Mouse (Mus musculus) heart, embryonic 14.5 days (tissue): ENCODE measurements around the gene Hsd17b6. TPM values are rescaled to one million over a fixed set of nuclear protein-coding genes. Genes with fewer than 3 reads are reported as not detected.

ENCODE experiments used
- ATAC-seq: fragments of 200-750 bp; cut with Nextera tagmentation; 2 replicates; pipeline ENCODE4 v1.8.0; 2017; ENCODE audit warnings: low read depth, moderate TSS enrichment; ENCODE audit not compliant: insufficient number of reproducible peaks, insufficient read depth, low FRiP score
- H3K27ac ChIP-seq, 2 experiments: fragments of 200-500 bp in 1 of 2; fragments of 300-500 bp in 1 of 2; sonication (generic) in 1 of 2; replicated peaks in 1 of 2; 2 replicates each; pipeline ENCODE4 v1.5.1; 2012 to 2014; ENCODE audit warnings: low read depth in 2 of 2, low read length in 2 of 2, control low read depth in 1 of 2, mild to moderate bottlenecking in 1 of 2, mixed read lengths in 1 of 2; ENCODE audit not compliant: control insufficient read depth in 1 of 2, insufficient read depth in 1 of 2
- H3K27me3 ChIP-seq: fragments of 300-500 bp; sonication (generic); 2 replicates; pipeline ENCODE4 v1.6.1; 2014; ENCODE audit warnings: mild to moderate bottlenecking, low read length, control low read depth; ENCODE audit not compliant: control insufficient read depth, insufficient read depth
- H3K36me3 ChIP-seq: fragments of 300-500 bp; sonication (generic); 2 replicates; pipeline ENCODE4 v1.6.1; 2014; ENCODE audit warnings: mild to moderate bottlenecking, control low read depth, low read length, mixed read lengths; ENCODE audit not compliant: control insufficient read depth, insufficient read depth
- H3K4me1 ChIP-seq, 2 experiments: fragments of 200-500 bp in 1 of 2; fragments of 300-500 bp in 1 of 2; sonication (generic) in 1 of 2; 2 replicates each; pipeline ENCODE4 v1.6.1; 2012 to 2014; ENCODE audit warnings: low read length in 2 of 2, control low read depth in 1 of 2, mixed read lengths in 1 of 2; ENCODE audit not compliant: control insufficient read depth in 2 of 2, insufficient read depth in 2 of 2
- H3K4me2 ChIP-seq: fragments of 300-500 bp; sonication (generic); 2 replicates; pipeline ENCODE4 v1.6.1; 2014; ENCODE audit warnings: mild to moderate bottlenecking, low read length
- H3K4me3 ChIP-seq, 2 experiments: fragments of 200-500 bp in 1 of 2; fragments of 300-500 bp in 1 of 2; sonication (generic) in 1 of 2; 2 replicates each; pipeline ENCODE4 v1.5.1; 2012 to 2014; ENCODE audit warnings: low read length in 2 of 2, mild to moderate bottlenecking in 2 of 2, control low read depth in 1 of 2, low read depth in 1 of 2, moderate library complexity in 1 of 2; ENCODE audit not compliant: control insufficient read depth in 1 of 2, insufficient read depth in 1 of 2
- H3K9ac ChIP-seq: fragments of 300-500 bp; sonication (generic); 2 replicates; pipeline ENCODE4 v1.6.1; 2014; ENCODE audit warnings: mild to moderate bottlenecking, low read length
- H3K9me3 ChIP-seq: fragments of 300-500 bp; sonication (generic); 2 replicates; pipeline ENCODE4 v1.6.1; 2016; ENCODE audit warnings: low read length, control low read depth; ENCODE audit not compliant: control insufficient read depth
- WGBS: fragments of 180-500 bp; shearing (Covaris S2); extraction: QIAGEN DNeasy Blood & Tissue Kit; methylation state at CpG from one replicate; pipeline ENCODE4 v1.1.7; 2014; 5-methylcytosine and 5-hydroxymethylcytosine counted together
- polyA plus RNA-seq: library from polyadenylated mRNA; unstranded; fragments of >200 nt; fragmentation: Nextera tagmentation; extraction: Ambion mirVana; gene quantifications from 2 replicates; pipeline ENCODE4 v1.2.1, GENCODE M21; 2014

The Hsd17b6 gene
- polyA plus RNA-seq, 1 experiment from 2014 or later: not detected

GRCm38 (mm10) chr10:127959161-127959679 lies 48.2 kb downstream of the Hsd17b6 start:
- 90% methylated on average over 7 of the region's 7 CpGs for WGBS
- Histone ChIP-seq H3K4me2 (no peak overlapping the region), H3K27ac (no peak overlapping the region)

GRCm38 (mm10) chr10:127956168-127956816 lies 51.1 kb downstream of the Hsd17b6 start:
- Histone ChIP-seq H3K27ac (no peak overlapping the region), H3K36me3 (no peaks in the 10 kb centered on the region), H3K4me1 (no peaks in the 10 kb centered on the region), H3K9me3 (no peaks in the 10 kb centered on the region), H3K4me3 (no peak overlapping the region), H3K4me2 (no peak overlapping the region), H3K27me3 (no peaks in the 10 kb centered on the region), H3K9ac (no peak overlapping the region)
- ATAC-seq: no peak
- 50% methylated on average over 16 of the region's 16 CpGs for WGBS

More at GRCm38 (mm10) chr10:127959161-127959679, 48.2 kb downstream of the Hsd17b6 start:
- H3K27me3 ChIP-seq: no peaks in the 10 kb centered on the region
- ATAC-seq: no peak
- no peaks in the 10 kb centered on the region for H3K4me1 ChIP-seq
- H3K9me3 ChIP-seq: no peaks in the 10 kb centered on the region
- H3K36me3 ChIP-seq: no peaks in the 10 kb centered on the region
- H3K4me3 ChIP-seq: no peak overlapping the region
- H3K9ac ChIP-seq: no peak overlapping the region

- no peaks in the 10 kb centered on the region for H3K36me3 ChIP-seq
- H3K27ac ChIP-seq: no peak overlapping the region
- no peak overlapping the region for H3K4me3 ChIP-seq
- H3K4me2 ChIP-seq: no peak overlapping the region
- H3K9ac ChIP-seq: no peak overlapping the region
- no peaks in the 10 kb centered on the region for H3K9me3 ChIP-seq
- 49% methylated on average over 4 of the region's 4 CpGs for WGBS
- no peaks in the 10 kb centered on the region for H3K27me3 ChIP-seq
- H3K4me1 ChIP-seq: no peaks in the 10 kb centered on the region
- no peak for ATAC-seq
These were observed 52.4 kb downstream of the Hsd17b6 start for GRCm38 (mm10) chr10:127955034-127955433.

- Histone ChIP-seq H3K4me2 (no peak overlapping the region), H3K4me1 (no peaks in the 10 kb centered on the region), H3K27ac (no peak overlapping the region), H3K4me3 (no peak overlapping the region), H3K9me3 (no peaks in the 10 kb centered on the region), H3K27me3 (no peaks in the 10 kb centered on the region), H3K36me3 (no peaks in the 10 kb centered on the region), H3K9ac (no peak overlapping the region)
- WGBS: 61% methylated on average over 4 of the region's 4 CpGs
- no peak for ATAC-seq
These were observed 55.6 kb downstream of the Hsd17b6 start for GRCm38 (mm10) chr10:127951821-127952220.

- no peak overlapping the region for H3K9ac ChIP-seq
- no peaks in the 10 kb centered on the region for H3K9me3 ChIP-seq
- H3K4me3 ChIP-seq: no peak overlapping the region
- 80% methylated on average over 9 of the region's 9 CpGs for WGBS
- no peaks in the 10 kb centered on the region for H3K27me3 ChIP-seq
- no peaks in the 10 kb centered on the region for H3K4me1 ChIP-seq
- H3K36me3 ChIP-seq: no peaks in the 10 kb centered on the region
- ATAC-seq: no peak
- no peak overlapping the region for H3K27ac ChIP-seq
- H3K4me2 ChIP-seq: no peak overlapping the region
These were observed 56.0 kb downstream of the Hsd17b6 start for GRCm38 (mm10) chr10:127951390-127951789.

GRCm38 (mm10) chr10:127949596-127950130 lies 57.7 kb downstream of the Hsd17b6 start:
- Histone ChIP-seq H3K27ac (no peak overlapping the region), H3K9me3 (no peaks in the 10 kb centered on the region), H3K4me1 (no peaks in the 10 kb centered on the region), H3K27me3 (no peaks in the 10 kb centered on the region), H3K9ac (no peak overlapping the region), H3K4me2 (no peak overlapping the region), H3K36me3 (no peaks in the 10 kb centered on the region), H3K4me3 (no peak overlapping the region)
- WGBS: 72% methylated on average over 4 of the region's 4 CpGs
- no peak for ATAC-seq

GRCm38 (mm10) chr10:127945432-127946064 lies 61.9 kb downstream of the Hsd17b6 start:
- no peak overlapping the region for H3K9ac ChIP-seq
- no peak overlapping the region for H3K4me3 ChIP-seq
- H3K9me3 ChIP-seq: no peaks in the 10 kb centered on the region
- 27% methylated on average over 5 of the region's 5 CpGs for WGBS
- no peaks in the 10 kb centered on the region for H3K4me1 ChIP-seq
- no peak overlapping the region for H3K4me2 ChIP-seq
- no peak for ATAC-seq
- H3K27ac ChIP-seq: no peak overlapping the region
- no peaks in the 10 kb centered on the region for H3K36me3 ChIP-seq
- no peaks in the 10 kb centered on the region for H3K27me3 ChIP-seq
